Mouse (Mus musculus) heart, embryonic 14.5 days (tissue): ENCODE measurements around the gene Nat8f6. TPM values are rescaled to one million over a fixed set of nuclear protein-coding genes. Genes with fewer than 3 reads are reported as not detected.
"Not testable (repeated sequence)": the region's sequence is repeated elsewhere in the genome, so short reads cannot be mapped to it uniquely, and the experiment has no call there.

ENCODE experiments used
- ATAC-seq: fragments of 200-750 bp; cut with Nextera tagmentation; 2 replicates; pipeline ENCODE4 v1.8.0; 2017; ENCODE audit warnings: low read depth, moderate TSS enrichment; ENCODE audit not compliant: insufficient number of reproducible peaks, insufficient read depth, low FRiP score
- H3K27ac ChIP-seq, 2 experiments: fragments of 200-500 bp in 1 of 2; fragments of 300-500 bp in 1 of 2; sonication (generic) in 1 of 2; replicated peaks in 1 of 2; 2 replicates each; pipeline ENCODE4 v1.5.1; 2012 to 2014; ENCODE audit warnings: low read depth in 2 of 2, low read length in 2 of 2, control low read depth in 1 of 2, mild to moderate bottlenecking in 1 of 2, mixed read lengths in 1 of 2; ENCODE audit not compliant: control insufficient read depth in 1 of 2, insufficient read depth in 1 of 2
- H3K27me3 ChIP-seq: fragments of 300-500 bp; sonication (generic); 2 replicates; pipeline ENCODE4 v1.6.1; 2014; ENCODE audit warnings: mild to moderate bottlenecking, low read length, control low read depth; ENCODE audit not compliant: control insufficient read depth, insufficient read depth
- H3K36me3 ChIP-seq: fragments of 300-500 bp; sonication (generic); 2 replicates; pipeline ENCODE4 v1.6.1; 2014; ENCODE audit warnings: mild to moderate bottlenecking, control low read depth, low read length, mixed read lengths; ENCODE audit not compliant: control insufficient read depth, insufficient read depth
- H3K4me1 ChIP-seq, 2 experiments: fragments of 200-500 bp in 1 of 2; fragments of 300-500 bp in 1 of 2; sonication (generic) in 1 of 2; 2 replicates each; pipeline ENCODE4 v1.6.1; 2012 to 2014; ENCODE audit warnings: low read length in 2 of 2, control low read depth in 1 of 2, mixed read lengths in 1 of 2; ENCODE audit not compliant: control insufficient read depth in 2 of 2, insufficient read depth in 2 of 2
- H3K4me2 ChIP-seq: fragments of 300-500 bp; sonication (generic); 2 replicates; pipeline ENCODE4 v1.6.1; 2014; ENCODE audit warnings: mild to moderate bottlenecking, low read length
- H3K4me3 ChIP-seq, 2 experiments: fragments of 200-500 bp in 1 of 2; fragments of 300-500 bp in 1 of 2; sonication (generic) in 1 of 2; 2 replicates each; pipeline ENCODE4 v1.5.1; 2012 to 2014; ENCODE audit warnings: low read length in 2 of 2, mild to moderate bottlenecking in 2 of 2, control low read depth in 1 of 2, low read depth in 1 of 2, moderate library complexity in 1 of 2; ENCODE audit not compliant: control insufficient read depth in 1 of 2, insufficient read depth in 1 of 2
- H3K9ac ChIP-seq: fragments of 300-500 bp; sonication (generic); 2 replicates; pipeline ENCODE4 v1.6.1; 2014; ENCODE audit warnings: mild to moderate bottlenecking, low read length
- H3K9me3 ChIP-seq: fragments of 300-500 bp; sonication (generic); 2 replicates; pipeline ENCODE4 v1.6.1; 2016; ENCODE audit warnings: low read length, control low read depth; ENCODE audit not compliant: control insufficient read depth
- WGBS: fragments of 180-500 bp; shearing (Covaris S2); extraction: QIAGEN DNeasy Blood & Tissue Kit; methylation state at CpG from one replicate; pipeline ENCODE4 v1.1.7; 2014; 5-methylcytosine and 5-hydroxymethylcytosine counted together
- polyA plus RNA-seq: library from polyadenylated mRNA; unstranded; fragments of >200 nt; fragmentation: Nextera tagmentation; extraction: Ambion mirVana; gene quantifications from 2 replicates; pipeline ENCODE4 v1.2.1, GENCODE M21; 2014

Nat8f6 gene
- polyA plus RNA-seq: not detected in 2 replicates

- no peaks in the 10 kb centered on the region for H3K9me3 ChIP-seq
- H3K27ac ChIP-seq: no peak within 1 kb of the TSS
- no peaks in the 10 kb centered on the region for H3K36me3 ChIP-seq
- H3K27me3 ChIP-seq: no peaks in the 10 kb centered on the region
- no peak within 1 kb of the TSS for H3K9ac ChIP-seq
- H3K4me1 ChIP-seq: no peaks in the 10 kb centered on the region
- no peak within 1 kb of the TSS for H3K4me2 ChIP-seq
- H3K4me3 ChIP-seq: no peak within 1 kb of the TSS
- ATAC-seq: no peak
- WGBS: 75% methylated on average over 5 of the region's 5 CpGs
Measured at GRCm38 (mm10) chr6:85820837-85821236, at the start of gene Nat8f6, which contains the start of gene Nat8f5. Gene Nat8f6, minus strand, starts transcription at chr6:85820954. Gene Nat8f5, minus strand, starts transcription at chr6:85820972.

GRCm38 (mm10) chr6:85869006-85869405 is 48.3 kb upstream of the Nat8f6 start, which contains the start of gene Nat8f2:
Gene Nat8f2, minus strand, starts transcription at chr6:85869158.
- not testable (repeated sequence) for H3K9ac ChIP-seq, H3K27me3 ChIP-seq, H3K4me2 ChIP-seq, H3K36me3 ChIP-seq, H3K4me3 ChIP-seq, H3K9me3 ChIP-seq, ATAC-seq, H3K4me1 ChIP-seq, H3K27ac ChIP-seq
- 79% methylated on average over 5 of the region's 5 CpGs for WGBS

- no peak overlapping the region for H3K4me2 ChIP-seq
- H3K9me3 ChIP-seq: no peaks in the 10 kb centered on the region
- no peak overlapping the region for H3K27ac ChIP-seq
- no peak overlapping the region for H3K4me3 ChIP-seq
- H3K9ac ChIP-seq: no peak overlapping the region
- 64% methylated on average over 8 of the region's 8 CpGs for WGBS
- H3K27me3 ChIP-seq: no peaks in the 10 kb centered on the region
- H3K36me3 ChIP-seq: no peaks in the 10 kb centered on the region
- H3K4me1 ChIP-seq: no peaks in the 10 kb centered on the region
- ATAC-seq: no peak
Measured at GRCm38 (mm10) chr6:85867726-85868690, 47.3 kb upstream of the Nat8f6 start.

- H3K27me3 ChIP-seq, H3K9me3 ChIP-seq, H3K9ac ChIP-seq, H3K27ac ChIP-seq, H3K4me2 ChIP-seq, ATAC-seq, H3K36me3 ChIP-seq, H3K4me3 ChIP-seq, H3K4me1 ChIP-seq: not testable (repeated sequence)
- no CpG with 5 or more reads among the region's 1 CpGs for WGBS
Measured at GRCm38 (mm10) chr6:85866995-85867394, 46.2 kb upstream of the Nat8f6 start.

GRCm38 (mm10) chr6:85866166-85866565 is 45.4 kb upstream of the Nat8f6 start:
- not testable (repeated sequence) for H3K9ac ChIP-seq, H3K4me1 ChIP-seq, H3K9me3 ChIP-seq, H3K4me3 ChIP-seq, ATAC-seq, H3K27ac ChIP-seq, H3K4me2 ChIP-seq, H3K36me3 ChIP-seq, H3K27me3 ChIP-seq
- WGBS: 85% methylated on average over 3 of the region's 3 CpGs

- not testable (repeated sequence) for H3K27me3 ChIP-seq, ATAC-seq, H3K9me3 ChIP-seq, H3K4me2 ChIP-seq, H3K9ac ChIP-seq, H3K27ac ChIP-seq, H3K4me1 ChIP-seq, H3K36me3 ChIP-seq, H3K4me3 ChIP-seq
- 61% methylated on average over 6 of the region's 7 CpGs for WGBS
Measured at GRCm38 (mm10) chr6:85864900-85865639, 44.3 kb upstream of the Nat8f6 start.

GRCm38 (mm10) chr6:85863840-85864239 is 43.1 kb upstream of the Nat8f6 start:
- ATAC-seq: no peak
- H3K9ac ChIP-seq: no peak overlapping the region
- no peaks in the 10 kb centered on the region for H3K4me1 ChIP-seq
- H3K4me2 ChIP-seq: no peak overlapping the region
- H3K9me3 ChIP-seq: no peaks in the 10 kb centered on the region
- WGBS: 80% methylated on average over 2 of the region's 2 CpGs
- H3K36me3 ChIP-seq: no peaks in the 10 kb centered on the region
- H3K4me3 ChIP-seq: no peak overlapping the region
- no peak overlapping the region for H3K27ac ChIP-seq
- H3K27me3 ChIP-seq: no peaks in the 10 kb centered on the region
